Mouse (Mus musculus) left cerebral cortex, postnatal 10 days (tissue): ENCODE measurements around the gene Kcnk13. TPM values are rescaled to one million over a fixed set of nuclear protein-coding genes. Genes with fewer than 3 reads are reported as not detected.
"Not testable (repeated sequence)": the region's sequence is repeated elsewhere in the genome, so short reads cannot be mapped to it uniquely, and the experiment has no call there.

ENCODE experiments used
- DNase-seq, 2 experiments: peaks; one replicate each; pipeline ENCODE4 v3.0.0; 2021 to 2022; ENCODE audit warnings: low spot score in 2 of 2, mixed read lengths in 1 of 2; ENCODE audit errors: extremely low spot score in 1 of 2
- intact Hi-C: fragments of 180-260 bp; cut with DNase I; formaldehyde crosslinking; loops from one replicate; pipeline ENCODE4 v1.15.1; 2025
- total RNA-seq, 2 experiments: library from RNA; stranded (reverse); gene quantifications; 2 replicates each; pipeline ENCODE4 v1.2.3; 2021

The Kcnk13 gene
- total RNA-seq, 2 experiments from 2014 or later = 3.5 to 4.1 TPM

DNA sequence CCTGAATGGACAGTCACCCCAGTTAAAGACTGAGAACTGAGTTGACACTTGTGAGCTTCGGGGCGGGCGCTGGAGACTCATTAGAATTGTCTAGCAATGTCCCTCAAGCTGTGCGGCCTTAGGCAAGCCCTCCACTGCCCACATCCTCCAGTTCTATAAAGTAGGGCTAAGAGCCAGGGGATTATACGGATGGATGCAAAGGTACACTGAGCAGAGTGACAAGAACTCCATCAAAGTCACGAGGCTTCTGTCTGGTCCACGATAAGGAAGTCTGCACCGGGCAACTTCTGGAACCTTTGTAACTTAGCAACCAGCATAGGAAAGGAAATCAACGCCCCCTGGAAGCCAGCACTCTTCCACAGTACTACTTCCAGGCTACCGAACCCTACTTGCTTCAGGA is 4.4 kb upstream of the Kcnk13 start:
- DNase-seq = no peak
- intact Hi-C loops = loop anchor here (5.0 to 10.0 kb wide), 2 partner anchors 58 to 875 kb away; no protein-coding TSS in a partner anchor

DNA sequence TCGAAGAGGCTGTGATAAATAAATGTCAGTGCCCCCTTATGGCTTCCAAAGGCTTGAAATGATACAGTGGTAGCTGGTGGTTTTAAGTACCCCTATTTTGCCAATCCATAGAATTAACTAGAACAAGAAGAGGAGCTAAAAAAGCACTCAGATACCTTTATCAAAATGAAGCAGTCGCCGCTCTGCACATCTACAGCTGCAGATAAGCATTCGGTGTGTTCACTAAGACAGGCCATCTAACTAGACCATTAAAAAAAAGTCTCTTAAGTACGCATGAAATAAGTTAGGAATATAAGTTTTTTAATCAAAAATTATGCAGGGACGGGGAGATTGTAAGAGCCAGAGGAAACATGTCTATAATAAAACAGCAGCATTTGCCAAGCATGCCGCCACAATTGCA is 3.6 kb upstream of the Kcnk13 start:
- intact Hi-C loops = loop anchor here (5.0 kb wide), 1 partner anchor 58 kb away; no protein-coding TSS in a partner anchor
- DNase-seq = no peak

DNA sequence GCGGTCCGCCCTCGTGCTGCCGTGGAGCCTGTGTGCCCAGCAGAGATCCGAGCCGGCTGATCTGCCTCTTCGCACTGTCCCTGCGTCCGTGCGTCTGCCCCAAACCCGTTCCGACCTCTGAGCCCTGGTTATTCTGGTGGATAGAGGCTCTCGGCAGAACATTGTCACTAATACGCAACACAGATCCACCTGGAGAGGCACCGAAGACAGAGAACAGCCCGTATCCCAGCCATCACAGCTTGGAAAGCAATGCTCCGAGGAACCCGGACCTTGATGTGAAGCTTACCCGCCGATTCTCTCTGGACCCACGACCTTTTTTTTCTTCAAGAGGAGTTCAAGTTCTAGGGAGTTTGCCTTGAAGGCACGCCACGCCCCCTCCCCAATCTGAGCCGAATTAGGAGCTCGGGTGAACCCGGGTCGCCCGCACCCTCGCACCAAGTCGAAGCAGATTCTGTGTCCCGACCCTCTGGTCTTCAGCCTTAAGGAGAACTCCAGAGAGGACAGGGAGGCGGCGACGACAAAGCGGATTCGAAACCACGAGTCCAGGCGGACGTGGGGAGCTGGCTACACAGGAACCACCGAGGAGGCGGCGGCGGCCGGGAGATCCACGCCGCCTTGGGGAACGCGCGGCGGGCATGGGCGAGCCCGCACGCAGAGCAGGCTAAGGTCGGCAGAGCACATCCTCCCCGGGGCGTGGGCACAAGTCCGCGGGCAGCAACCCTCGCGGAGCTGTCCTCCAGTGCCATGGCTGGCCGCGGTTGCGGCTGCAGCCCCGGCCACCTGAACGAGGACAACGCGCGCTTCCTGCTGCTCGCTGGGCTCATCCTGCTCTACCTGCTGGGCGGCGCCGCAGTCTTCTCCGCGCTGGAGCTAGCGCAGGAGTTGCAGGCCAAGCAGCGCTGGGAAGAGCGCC is 1.2 kb downstream of the Kcnk13 start:
- intact Hi-C loops = loop anchor here (5.0 kb wide), 1 partner anchor 142 kb away; no protein-coding TSS in a partner anchor
- peak in 1 of 2 experiments; percentile 61 for DNase-seq

- intact Hi-C loops = loop anchor here (5.0 kb wide), 1 partner anchor 141 kb away; no protein-coding TSS in a partner anchor
- DNase-seq = no peak
Observed at GRCm38 (mm10) chr12:99966116-99966770, 1.9 kb downstream of the Kcnk13 start.

GRCm38 (mm10) chr12:99966881-99967363 is 2.6 kb downstream of the Kcnk13 start:
- DNase-seq = peak in 1 of 2 experiments; percentile 54
- intact Hi-C loops = loop anchor here (5.0 kb wide), 1 partner anchor 140 kb away; no protein-coding TSS in a partner anchor

- intact Hi-C loops = loop anchor here (5.0 kb wide), 1 partner anchor 137 kb away; no protein-coding TSS in a partner anchor
- no peak for DNase-seq
Observed at GRCm38 (mm10) chr12:99969906-99970305, 5.6 kb downstream of the Kcnk13 start.

- intact Hi-C loops, DNase-seq: not testable (repeated sequence)
Observed at GRCm38 (mm10) chr12:99971205-99971894, 7.1 kb downstream of the Kcnk13 start.

GRCm38 (mm10) chr12:99972825-99973224 is 8.5 kb downstream of the Kcnk13 start:
- intact Hi-C loops = no loop called here
- no peak for DNase-seq

GRCm38 (mm10) chr12:99973659-99974058 is 9.4 kb downstream of the Kcnk13 start:
- intact Hi-C loops = no loop called here
- no peak for DNase-seq

- intact Hi-C loops = no loop called here
- no peak for DNase-seq
Observed at GRCm38 (mm10) chr12:99979541-99979940, 15.2 kb downstream of the Kcnk13 start.

DNA sequence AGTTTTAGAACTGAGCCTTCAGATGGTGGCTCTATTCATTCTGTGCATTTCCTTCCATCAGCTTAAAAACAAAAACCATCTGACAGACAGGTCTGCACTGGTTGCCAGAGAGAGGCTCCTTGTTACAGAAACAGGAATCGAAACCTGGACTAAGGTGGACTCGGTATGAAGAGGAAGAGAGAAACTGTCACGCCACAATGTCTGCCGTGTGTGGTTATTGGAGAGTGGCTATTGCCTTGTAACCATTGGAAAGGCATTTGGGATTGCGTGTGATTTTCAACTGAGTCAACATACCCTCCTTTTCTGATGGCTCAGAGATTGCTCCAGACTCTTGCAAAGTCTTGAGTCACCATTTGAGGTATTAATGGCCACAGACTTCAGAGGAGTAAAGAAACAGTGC is 22.5 kb downstream of the Kcnk13 start:
- no peak for DNase-seq
- intact Hi-C loops = no loop called here

DNA sequence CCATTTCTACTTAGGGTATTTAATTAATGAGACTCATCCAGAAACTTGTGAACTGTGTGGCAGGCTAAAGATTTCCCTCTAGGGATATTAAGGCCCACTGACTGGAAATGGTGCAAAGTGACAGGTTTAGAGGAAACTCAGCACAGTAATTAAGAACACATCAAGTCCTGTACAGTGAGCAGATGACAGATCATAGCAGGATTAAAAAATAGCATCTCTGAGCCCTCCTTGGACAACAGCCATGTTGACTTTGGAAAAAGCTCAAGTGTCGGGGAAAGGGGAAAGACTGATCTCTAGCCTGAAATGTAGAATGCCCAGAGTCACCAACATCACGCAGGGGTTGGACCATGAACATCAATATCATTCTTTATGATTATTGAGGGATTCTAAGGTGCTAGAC is 23.8 kb downstream of the Kcnk13 start:
- intact Hi-C loops = no loop called here
- DNase-seq = no peak

GRCm38 (mm10) chr12:99992362-99992862 is 28.1 kb downstream of the Kcnk13 start:
- intact Hi-C loops = no loop called here
- DNase-seq = no peak

GRCm38 (mm10) chr12:99993146-99993890 is 29.0 kb downstream of the Kcnk13 start:
- intact Hi-C loops = no loop called here
- DNase-seq = no peak

DNA sequence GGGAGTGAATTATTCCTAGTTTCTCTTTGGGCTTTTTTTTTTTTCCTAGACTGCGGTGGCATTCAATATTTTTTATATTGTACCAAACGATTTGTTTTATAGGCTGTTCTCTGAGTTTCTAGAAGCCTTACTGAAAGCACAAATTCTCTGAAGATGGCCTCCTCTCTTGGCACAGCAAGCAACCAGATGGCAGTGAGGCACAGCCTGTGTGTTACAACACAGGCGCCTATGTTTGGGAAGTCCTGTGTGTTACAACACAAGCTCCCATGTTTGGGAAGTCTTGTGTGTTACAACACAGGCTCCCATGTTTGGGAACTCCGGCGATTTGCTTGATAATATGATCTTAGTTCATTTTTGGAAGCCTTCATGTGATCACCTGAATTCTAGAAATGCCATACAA is 31.7 kb downstream of the Kcnk13 start:
- intact Hi-C loops = no loop called here
- DNase-seq = no peak

- DNase-seq = no peak
- intact Hi-C loops = no loop called here
Observed at GRCm38 (mm10) chr12:99999726-100000125, 35.4 kb downstream of the Kcnk13 start.

GRCm38 (mm10) chr12:100000381-100000780 is 36.1 kb downstream of the Kcnk13 start:
- intact Hi-C loops = no loop called here
- no peak for DNase-seq

GRCm38 (mm10) chr12:100001246-100001645 is 36.9 kb downstream of the Kcnk13 start:
- no peak for DNase-seq

More at GRCm38 (mm10) chr12:100001246-100001645, 36.9 kb downstream of the Kcnk13 start:
- intact Hi-C loops = no loop called here
